Mouse (Mus musculus) kidney, adult 2 months (tissue): ENCODE measurements around the gene Osbpl3.

Experiments
- CTCF ChIP-seq: fragments of 200-500 bp; conservative IDR thresholded peaks from 2 replicates; pipeline ENCODE4 v1.5.1; 2011; ENCODE audit warnings: low read depth, mild to moderate bottlenecking, control low read depth, low read length, moderate library complexity, mixed read lengths; ENCODE audit not compliant: insufficient read depth, insufficient read length
- POLR2A ChIP-seq: fragments of 200-500 bp; IDR thresholded peaks from one replicate; pipeline ENCODE4 v1.6.1; 2011; ENCODE audit warnings: low read depth, low read length, control low read depth

- no peak for TF ChIP-seq CTCF
- TF ChIP-seq POLR2A = no peak
Observed at GRCm38 (mm10) chr6:50402872-50403271, 53.1 kb downstream of the Osbpl3 start.
